Comparison of ENCODE assay signal across 8 mouse cellular contexts in the genomic region with DNA sequence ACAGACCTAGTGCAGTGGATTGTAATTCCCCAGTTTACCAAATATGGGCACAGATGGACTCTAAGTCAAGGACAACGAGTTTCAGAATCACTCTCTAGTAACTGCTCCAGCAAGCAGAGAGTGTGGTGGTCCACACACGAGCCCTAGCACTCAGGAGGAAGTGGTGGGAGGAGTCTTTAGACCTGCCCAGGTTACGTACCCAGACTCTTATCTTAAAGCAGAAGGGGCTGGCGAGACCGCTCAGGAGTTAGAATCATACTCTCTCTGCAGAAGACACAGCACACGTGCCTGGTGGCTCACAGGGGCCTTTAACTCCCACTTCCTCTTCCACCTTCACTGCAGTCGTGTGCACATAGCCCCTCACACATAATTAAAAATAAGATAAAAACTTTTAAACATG. TPM values are rescaled to one million over a fixed set of nuclear protein-coding genes. Genes with fewer than 3 reads are reported as not detected.
DNase-seq lines count a peak whose midpoint lies in the region; ATAC-seq lines count a peak whose summit lies in the region.

No protein-coding gene starts in this region.

- peak; percentile 69 for ATAC-seq in neutrophil, adult 5-6 weeks (ENCODE audit: extremely low read depth, insufficient number of reproducible peaks, low FRiP score, poor library complexity, severe bottlenecking)

- peak; percentile 46 for DNase-seq in lung, postnatal 36 days
- DNase-seq in lung, adult 18-20 months: no peak
- peak; percentile 46 for DNase-seq in liver
- peak; percentile 27 to 40 for DNase-seq in thymus, postnatal 36 days
- no peak for DNase-seq in cerebellum, adult 8-10 months
- no peak for DNase-seq in urinary bladder, postnatal 10 days (ENCODE audit: low spot score)
- no peak for DNase-seq in cerebellum, adult 9-10 months

RNA-seq across cellular contexts. Expression of gene Haao, which starts 40.4 kb away (rescaled TPM):
- 226 and 235 TPM in 2 replicates for total RNA-seq in neutrophil, adult 5-6 weeks (2017)

Comparison
In these comparisons a context has a peak if more than half of its experiments do, and no peak if none do; other contexts are left out.
1. DNase-seq: peak in lung, postnatal 36 days (single experiment), liver (single experiment) and thymus, postnatal 36 days (2 of 2); none in lung, adult 18-20 months (0 of 2), cerebellum, adult 8-10 months (single experiment), urinary bladder, postnatal 10 days (single experiment) and cerebellum, adult 9-10 months (single experiment).